Mouse (Mus musculus) limb, embryonic 11.5 days (tissue): Measurements from ENCODE around the gene Nfkbiz. TPM values are rescaled to one million over a fixed set of nuclear protein-coding genes. Genes with fewer than 3 reads are reported as not detected.

Source experiments
- ATAC-seq: fragments of 200-750 bp; cut with Nextera tagmentation; 2 replicates; pipeline ENCODE4 v1.8.0; 2017; ENCODE audit warnings: low read depth; ENCODE audit not compliant: insufficient number of reproducible peaks, low FRiP score, low TSS enrichment
- DNase-seq: peaks from one replicate; pipeline ENCODE4 v3.0.0-alpha.2; 2015; ENCODE audit warnings: low spot score
- H3K27ac ChIP-seq: fragments of 300-500 bp; sonication (generic); replicated peaks from 2 replicates; pipeline ENCODE4 v1.5.1; 2014; ENCODE audit warnings: low read depth, mild to moderate bottlenecking, low read length
- H3K27me3 ChIP-seq: fragments of 300-500 bp; sonication (generic); 2 replicates; pipeline ENCODE4 v1.6.1; 2014; ENCODE audit warnings: mild to moderate bottlenecking, low read length, mixed read lengths; ENCODE audit not compliant: control insufficient read depth, insufficient read depth
- H3K36me3 ChIP-seq: fragments of 300-500 bp; sonication (generic); 2 replicates; pipeline ENCODE4 v1.6.1; 2014; ENCODE audit warnings: mild to moderate bottlenecking, low read length, moderate library complexity, mixed read lengths; ENCODE audit not compliant: control insufficient read depth, insufficient read depth
- H3K4me1 ChIP-seq: fragments of 300-500 bp; sonication (generic); 2 replicates; pipeline ENCODE4 v1.6.1; 2014; ENCODE audit warnings: low read length, mixed read lengths; ENCODE audit not compliant: control insufficient read depth, insufficient read depth
- H3K4me2 ChIP-seq: fragments of 300-500 bp; sonication (generic); 2 replicates; pipeline ENCODE4 v1.6.1; 2014; ENCODE audit warnings: low read depth, mild to moderate bottlenecking, moderate library complexity; ENCODE audit not compliant: severe bottlenecking
- H3K4me3 ChIP-seq: fragments of 300-500 bp; sonication (generic); 2 replicates; pipeline ENCODE4 v1.5.1; 2014; ENCODE audit warnings: low read depth, low read length
- H3K9ac ChIP-seq: fragments of 300-500 bp; sonication (generic); 2 replicates; pipeline ENCODE4 v1.6.1; 2014; ENCODE audit warnings: mild to moderate bottlenecking, low read length
- H3K9me3 ChIP-seq: fragments of 300-500 bp; sonication (generic); 2 replicates; pipeline ENCODE4 v1.6.1; 2016; ENCODE audit warnings: low read length; ENCODE audit not compliant: control insufficient read depth
- WGBS: fragments of 180-500 bp; shearing (Covaris S2); extraction: QIAGEN DNeasy Blood & Tissue Kit; methylation state at CpG from one replicate; pipeline ENCODE4 v1.1.7; 2014; 5-methylcytosine and 5-hydroxymethylcytosine counted together
- polyA plus RNA-seq: library from polyadenylated mRNA; unstranded; fragments of >200 nt; fragmentation: Nextera tagmentation; extraction: Ambion mirVana; gene quantifications from 2 replicates; pipeline ENCODE4 v1.2.1, GENCODE M21; 2014

The Nfkbiz gene
- polyA plus RNA-seq, 1 experiment from 2014 or later = 4.1 TPM

DNA sequence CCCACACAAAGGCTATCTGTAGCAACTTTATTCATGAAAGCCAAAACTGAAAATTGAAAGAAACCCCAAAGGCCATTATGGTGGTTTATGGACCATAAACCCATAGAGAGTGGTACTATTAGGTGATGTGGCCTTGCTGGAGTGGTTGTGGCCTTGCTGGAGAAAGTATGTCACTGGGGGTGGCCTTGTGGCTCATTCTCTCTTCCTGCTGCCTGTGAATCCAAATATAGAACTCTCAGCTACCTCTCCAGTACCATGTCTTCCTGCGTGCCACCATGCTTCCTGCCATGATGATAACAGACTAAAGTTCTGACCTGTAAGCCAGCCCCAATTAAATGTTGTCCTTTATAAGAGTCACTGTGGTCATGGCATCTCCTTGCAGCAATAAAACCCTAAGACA lies 33.9 kb downstream of the Nfkbiz start:
- H3K9ac ChIP-seq = no peak overlapping the region
- no peaks in the 10 kb centered on the region for H3K4me1 ChIP-seq
- no peak overlapping the region for H3K27ac ChIP-seq
- no peaks in the 10 kb centered on the region for H3K36me3 ChIP-seq
- H3K27me3 ChIP-seq = no peaks in the 10 kb centered on the region
- DNase-seq = no peak
- no peak for ATAC-seq
- no peak overlapping the region for H3K4me2 ChIP-seq
- no peak overlapping the region for H3K4me3 ChIP-seq
- 100% methylated on average over 1 of the region's 1 CpGs for WGBS
- no peaks in the 10 kb centered on the region for H3K9me3 ChIP-seq

DNA sequence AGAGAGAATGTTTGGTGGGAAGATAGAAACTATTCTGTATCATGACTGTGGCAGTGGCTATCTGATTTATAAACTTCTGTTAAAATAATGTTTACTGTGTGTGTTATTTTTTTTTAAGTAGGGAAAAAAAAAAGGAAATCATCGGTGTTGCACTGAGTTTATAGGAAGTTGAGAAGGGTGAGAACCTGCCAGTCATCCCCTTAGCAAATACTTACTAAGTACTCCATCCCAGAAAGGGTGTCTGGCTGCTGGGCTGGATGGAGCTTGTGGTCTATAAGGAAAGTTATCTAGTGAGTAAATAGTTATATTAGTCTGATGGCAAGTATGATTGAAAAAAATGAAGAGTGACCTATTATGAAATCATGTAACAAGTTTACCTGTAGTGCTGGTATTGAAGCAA lies 37.1 kb downstream of the Nfkbiz start:
- no peaks in the 10 kb centered on the region for H3K9me3 ChIP-seq
- no peak overlapping the region for H3K4me2 ChIP-seq
- ATAC-seq = no peak
- WGBS = 86% methylated on average over 1 of the region's 1 CpGs
- no peaks in the 10 kb centered on the region for H3K4me1 ChIP-seq
- no peak overlapping the region for H3K9ac ChIP-seq
- no peaks in the 10 kb centered on the region for H3K27me3 ChIP-seq
- H3K4me3 ChIP-seq = no peak overlapping the region
- no peaks in the 10 kb centered on the region for H3K36me3 ChIP-seq
- no peak for DNase-seq
- no peak overlapping the region for H3K27ac ChIP-seq

DNA sequence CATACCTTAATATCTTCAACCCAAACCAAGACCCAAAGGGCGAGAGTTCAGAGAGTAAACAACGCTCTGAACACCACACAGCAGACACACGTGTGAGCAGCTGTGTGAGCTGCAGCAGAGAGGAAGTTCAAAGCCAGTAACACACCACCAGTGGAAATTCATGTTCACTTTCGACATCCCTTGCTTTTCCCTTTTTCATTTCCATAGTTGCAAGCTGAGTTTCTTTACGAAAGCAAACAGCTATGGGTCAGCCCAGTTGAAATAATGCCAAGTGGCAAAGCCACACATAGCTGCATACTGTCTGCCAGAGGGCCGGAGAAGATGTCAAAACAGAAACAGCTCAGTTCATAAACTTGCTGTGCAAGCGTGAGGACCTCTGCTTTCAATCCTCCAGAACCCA lies 39.9 kb downstream of the Nfkbiz start:
- no peaks in the 10 kb centered on the region for H3K27me3 ChIP-seq
- no peak overlapping the region for H3K9ac ChIP-seq
- DNase-seq = no peak
- no peak for ATAC-seq
- no peaks in the 10 kb centered on the region for H3K36me3 ChIP-seq
- H3K4me2 ChIP-seq = no peak overlapping the region
- no peaks in the 10 kb centered on the region for H3K9me3 ChIP-seq
- WGBS = 90% methylated on average over 7 of the region's 7 CpGs
- H3K4me1 ChIP-seq = no peaks in the 10 kb centered on the region
- no peak overlapping the region for H3K4me3 ChIP-seq
- H3K27ac ChIP-seq = no peak overlapping the region

DNA sequence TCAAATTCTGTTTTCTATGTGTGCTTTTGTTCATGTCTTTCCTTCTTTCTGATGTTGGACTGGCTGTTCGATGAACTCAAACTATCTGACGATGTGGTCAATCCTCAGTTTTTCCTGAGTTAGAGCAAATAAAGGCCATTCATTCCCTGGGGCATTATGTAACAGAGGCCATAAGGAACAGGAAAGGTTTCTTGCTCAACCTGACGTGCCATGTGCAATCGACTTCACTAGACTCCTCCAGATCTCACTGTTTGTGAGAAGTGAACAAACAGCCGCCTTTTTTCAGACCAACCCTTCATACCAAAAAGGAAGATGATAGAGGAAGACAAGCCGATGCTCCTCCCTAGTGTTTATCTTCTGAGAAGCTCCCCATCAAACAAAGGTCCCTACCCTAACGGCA lies 48.4 kb downstream of the Nfkbiz start:
- Histone ChIP-seq H3K9me3 (no peaks in the 10 kb centered on the region), H3K9ac (no peak overlapping the region), H3K27me3 (no peaks in the 10 kb centered on the region), H3K4me2 (no peak overlapping the region), H3K36me3 (no peaks in the 10 kb centered on the region), H3K27ac (no peak overlapping the region), H3K4me1 (no peaks in the 10 kb centered on the region), H3K4me3 (no peak overlapping the region)
- WGBS = 89% methylated on average over 7 of the region's 7 CpGs
- ATAC-seq (no peak), DNase-seq (no peak)

DNA sequence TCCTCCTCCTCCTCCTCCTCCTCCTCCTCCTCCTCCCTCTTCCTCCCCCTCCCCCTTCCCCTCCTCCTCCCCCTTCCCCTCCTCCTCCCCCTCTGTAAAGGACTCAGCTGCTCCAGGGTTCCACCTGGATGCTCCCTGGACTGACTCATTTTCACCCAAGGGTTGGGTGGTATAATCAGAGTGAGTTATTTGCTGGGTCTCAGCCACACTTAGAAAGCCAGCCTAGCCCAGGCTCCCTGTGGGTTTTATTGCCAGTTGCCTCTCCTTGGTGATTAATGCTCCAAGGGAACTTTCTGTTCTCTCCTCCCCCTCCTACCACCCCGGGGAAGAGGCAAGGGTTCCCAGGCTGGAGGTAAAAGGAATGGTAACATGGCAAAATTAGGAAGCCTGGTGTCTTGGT lies 49.4 kb downstream of the Nfkbiz start:
- no peak for ATAC-seq
- H3K27ac ChIP-seq = no peak overlapping the region
- H3K27me3 ChIP-seq = no peaks in the 10 kb centered on the region
- H3K4me3 ChIP-seq = no peak overlapping the region
- WGBS = 8% methylated on average over 1 of the region's 1 CpGs
- no peaks in the 10 kb centered on the region for H3K9me3 ChIP-seq
- no peak for DNase-seq
- H3K36me3 ChIP-seq = no peaks in the 10 kb centered on the region
- no peak overlapping the region for H3K9ac ChIP-seq
- no peak overlapping the region for H3K4me2 ChIP-seq
- H3K4me1 ChIP-seq = no peaks in the 10 kb centered on the region

DNA sequence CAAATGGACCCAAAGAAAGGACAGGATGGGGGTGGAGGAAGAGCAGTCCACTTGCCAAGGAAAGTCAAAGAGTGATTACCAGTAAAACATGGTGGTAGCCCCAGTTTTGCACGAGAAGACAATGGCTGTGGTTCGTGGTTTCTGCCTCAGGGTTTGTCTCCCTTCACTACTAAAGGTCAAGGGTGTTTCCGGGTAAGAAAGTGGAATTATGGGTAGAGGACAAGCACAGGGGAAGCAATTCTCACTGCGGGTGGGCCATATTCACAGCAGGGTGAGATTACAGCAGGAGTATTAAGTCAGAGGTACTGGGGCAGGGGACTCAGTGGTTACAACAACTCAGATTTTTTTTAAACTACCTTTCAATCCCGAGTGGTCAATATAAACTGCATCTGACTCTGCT lies 50.0 kb downstream of the Nfkbiz start:
- Histone ChIP-seq H3K4me1 (no peaks in the 10 kb centered on the region), H3K4me3 (no peak overlapping the region), H3K36me3 (no peaks in the 10 kb centered on the region), H3K9ac (no peak overlapping the region), H3K9me3 (no peaks in the 10 kb centered on the region), H3K27ac (no peak overlapping the region), H3K4me2 (no peak overlapping the region), H3K27me3 (no peaks in the 10 kb centered on the region)
- 73% methylated on average over 5 of the region's 5 CpGs for WGBS
- no peak for DNase-seq
- ATAC-seq = no peak

DNA sequence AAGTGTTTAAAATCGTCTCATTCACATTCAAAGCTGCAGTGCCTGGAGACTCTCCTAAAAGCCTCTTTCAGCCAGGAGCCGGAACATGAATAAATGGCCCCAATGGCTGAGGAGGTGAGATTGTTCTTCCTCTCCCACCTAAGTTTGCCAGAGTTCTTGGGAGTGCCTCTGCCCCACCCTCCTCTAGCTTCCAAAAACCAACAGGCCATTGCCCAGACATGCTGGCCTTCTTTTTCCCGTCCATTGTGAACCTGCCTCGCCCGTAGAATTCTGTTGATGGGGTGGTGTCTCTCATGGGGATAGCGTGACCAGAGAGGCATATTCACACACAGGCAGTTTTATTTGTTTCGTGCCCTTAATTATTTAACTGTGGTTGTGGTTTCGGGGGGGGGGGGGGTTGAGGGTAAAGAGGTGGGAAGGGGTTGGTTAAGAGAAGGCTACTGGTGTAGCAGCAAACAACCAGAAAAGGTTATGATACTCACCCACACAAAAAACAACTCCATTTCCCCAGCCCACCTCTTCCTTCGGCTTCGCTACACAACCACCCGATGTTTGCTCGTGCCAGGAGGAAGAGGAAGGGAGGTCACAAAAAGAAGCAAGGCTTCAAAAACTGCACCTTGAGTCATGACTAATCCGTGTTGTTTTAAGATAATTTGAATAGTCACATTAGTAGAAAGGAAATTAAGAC lies 51.2 kb downstream of the Nfkbiz start:
- 88% methylated on average over 13 of the region's 13 CpGs for WGBS
- no peaks in the 10 kb centered on the region for H3K9me3 ChIP-seq
- no peak for ATAC-seq

DNA sequence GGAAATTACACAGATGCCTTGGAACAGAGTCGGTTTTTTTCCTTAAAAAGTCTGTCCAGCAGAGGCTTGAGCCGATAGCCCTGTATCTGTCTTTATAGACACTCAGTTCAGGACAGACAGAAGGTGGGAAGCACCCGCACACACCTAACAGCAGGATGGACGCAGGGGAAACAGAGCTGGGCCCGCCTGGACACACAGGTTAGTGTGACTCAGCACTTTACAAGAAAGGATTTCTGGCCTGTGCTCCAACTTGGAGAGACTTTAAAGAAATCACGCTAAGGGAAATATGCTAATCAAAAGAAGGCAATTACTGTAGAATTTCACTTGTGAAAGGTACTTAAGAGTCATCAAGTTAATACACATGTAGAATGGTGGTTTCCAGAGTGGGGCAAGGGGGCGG lies 54.3 kb downstream of the Nfkbiz start:
- H3K27ac ChIP-seq = no peak overlapping the region
- H3K27me3 ChIP-seq = no peaks in the 10 kb centered on the region
- 77% methylated on average over 7 of the region's 7 CpGs for WGBS
- H3K9ac ChIP-seq = no peak overlapping the region
- no peaks in the 10 kb centered on the region for H3K36me3 ChIP-seq
- H3K9me3 ChIP-seq = no peaks in the 10 kb centered on the region
- ATAC-seq = no peak
- no peaks in the 10 kb centered on the region for H3K4me1 ChIP-seq
- no peak overlapping the region for H3K4me2 ChIP-seq
- DNase-seq = no peak
- H3K4me3 ChIP-seq = no peak overlapping the region

More for the DNA sequence above, 51.2 kb downstream of the Nfkbiz start:
- Histone ChIP-seq H3K4me1 (no peaks in the 10 kb centered on the region), H3K27ac (no peak overlapping the region), H3K27me3 (no peaks in the 10 kb centered on the region), H3K4me2 (no peak overlapping the region), H3K9ac (no peak overlapping the region), H3K4me3 (no peak overlapping the region), H3K36me3 (no peaks in the 10 kb centered on the region)
- DNase-seq = no peak

DNA sequence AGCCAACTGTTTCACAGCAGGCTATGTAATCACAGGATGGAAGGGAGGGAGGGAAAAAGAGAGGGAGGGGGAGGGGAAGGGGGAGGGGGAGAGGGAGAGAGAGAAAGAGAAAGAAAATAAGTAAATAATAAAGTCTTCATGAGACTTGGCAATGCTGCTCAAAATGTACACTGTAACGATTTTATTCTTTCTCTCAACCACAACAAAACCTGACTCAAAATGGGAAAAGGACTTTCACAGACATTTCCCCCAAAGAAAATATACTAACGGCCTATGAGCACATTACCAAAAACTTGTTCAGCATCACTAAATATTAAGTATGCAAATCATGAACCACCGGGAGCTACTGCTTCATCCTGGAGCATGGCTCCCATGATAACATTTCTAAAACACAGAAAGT lies 54.8 kb downstream of the Nfkbiz start:
- ATAC-seq (no peak), DNase-seq (no peak)
- H3K4me3 ChIP-seq = no peak overlapping the region
- no peak overlapping the region for H3K27ac ChIP-seq
- H3K9me3 ChIP-seq = no peaks in the 10 kb centered on the region
- no peak overlapping the region for H3K9ac ChIP-seq
- H3K27me3 ChIP-seq = no peaks in the 10 kb centered on the region
- H3K36me3 ChIP-seq = no peaks in the 10 kb centered on the region
- H3K4me2 ChIP-seq = no peak overlapping the region
- no peaks in the 10 kb centered on the region for H3K4me1 ChIP-seq
- whole genome bisulfite sequencing = 73% methylated on average over 3 of the region's 3 CpGs
